Mouse (Mus musculus) hematopoietic stem cell, adult 5-6 weeks (primary cell): ENCODE measurements around the gene Slco3a1. TPM values are rescaled to one million over a fixed set of nuclear protein-coding genes. Genes with fewer than 3 reads are reported as not detected.

Source experiments
- ATAC-seq, 2 experiments: fragments of 125-278 bp in 1 of 2; replicated peaks in 1 of 2; 2 replicates each; pipeline ENCODE4 v1.8.0; 2016 to 2017; ENCODE audit warnings: inconsistent platforms in 2 of 2, mild to moderate bottlenecking in 2 of 2, moderate number of reproducible peaks in 2 of 2, low read depth in 1 of 2, moderate TSS enrichment in 1 of 2; ENCODE audit not compliant: low FRiP score in 2 of 2, poor library complexity in 2 of 2, severe bottlenecking in 2 of 2, insufficient read depth in 1 of 2, low TSS enrichment in 1 of 2
- total RNA-seq: library from RNA; stranded (forward); fragments of 172-1452, 232-1000 nt; gene quantifications from 2 replicates; pipeline ENCODE4 v1.2.3, GENCODE M21; 2017

The Slco3a1 gene
- total RNA-seq, 1 experiment from 2014 or later: 40.3 TPM

GRCm38 (mm10) chr7:74320635-74321034 lies 233.9 kb downstream of the Slco3a1 start:
- ATAC-seq: no peak

GRCm38 (mm10) chr7:74315836-74316435 lies 238.6 kb downstream of the Slco3a1 start:
- ATAC-seq: no peak

GRCm38 (mm10) chr7:74314276-74314675 lies 240.3 kb downstream of the Slco3a1 start:
- ATAC-seq: no peak

GRCm38 (mm10) chr7:74313279-74314105 lies 241.1 kb downstream of the Slco3a1 start:
- ATAC-seq: no peak

GRCm38 (mm10) chr7:74311536-74311935 lies 243.0 kb downstream of the Slco3a1 start:
- ATAC-seq: no peak

GRCm38 (mm10) chr7:74303611-74304300 lies 250.8 kb downstream of the Slco3a1 start:
- ATAC-seq: no peak

GRCm38 (mm10) chr7:74303081-74303480 lies 251.5 kb downstream of the Slco3a1 start:
- no peak for ATAC-seq

GRCm38 (mm10) chr7:74286531-74286930 lies 268.0 kb downstream of the Slco3a1 start:
- no peak for ATAC-seq

GRCm38 (mm10) chr7:74280371-74280770 lies 274.2 kb downstream of the Slco3a1 start:
- ATAC-seq: no peak

- no peak for ATAC-seq
Measured at GRCm38 (mm10) chr7:74279356-74279755, 275.2 kb downstream of the Slco3a1 start.

- no peak for ATAC-seq
Measured at GRCm38 (mm10) chr7:74270089-74270394, 284.5 kb downstream of the Slco3a1 start.

- ATAC-seq: no peak
Measured at GRCm38 (mm10) chr7:74269283-74270088, 285.1 kb downstream of the Slco3a1 start.

- ATAC-seq: no peak
Measured at GRCm38 (mm10) chr7:74266511-74267168, 287.9 kb downstream of the Slco3a1 start.

- no peak for ATAC-seq
Measured at GRCm38 (mm10) chr7:74256291-74256690, 298.3 kb downstream of the Slco3a1 start.

- no peak for ATAC-seq
Measured at GRCm38 (mm10) chr7:74252066-74252465, 302.5 kb downstream of the Slco3a1 start.

GRCm38 (mm10) chr7:74241236-74241635 lies 313.3 kb downstream of the Slco3a1 start:
- ATAC-seq: no peak

- no peak for ATAC-seq
Measured at GRCm38 (mm10) chr7:74240459-74241172, 314.0 kb downstream of the Slco3a1 start.
